Mouse (Mus musculus): ENCODE results near the gene Omg. TPM values are rescaled to one million over a fixed set of nuclear protein-coding genes. Genes with fewer than 3 reads are reported as not detected.

Gene Omg
- polyA plus RNA-seq, 1 experiment, result not detected

GRCm38 (mm10) chr11:79521930-79522329 is 18.0 kb upstream of the Omg start:
- Histone ChIP-seq H3K27ac (ENCODE audit: insufficient read depth, low read depth, low read length) (no peak overlapping the region), H3K4me1 (ENCODE audit: control insufficient read depth, insufficient read depth, low read length) (peaks cover under 1% of the 10 kb centered on the region), H3K4me3 (ENCODE audit: insufficient read depth, low read depth, low read length) (no peak overlapping the region)
- TF ChIP-seq CTCF (IDR thresholded peaks at IDR 0.05; ENCODE audit: insufficient read depth, low read depth, low read length) (no peak), POLR2A (IDR thresholded peaks at IDR 0.05; ENCODE audit: insufficient read depth, low read depth, low read length) (no peak)

- no peak overlapping the region for H3K27ac ChIP-seq (ENCODE audit: insufficient read depth, low read depth, low read length)
- H3K4me3 ChIP-seq (ENCODE audit: insufficient read depth, low read depth, low read length), result no peak overlapping the region
- no peaks in the 10 kb centered on the region for H3K4me1 ChIP-seq (ENCODE audit: control insufficient read depth, insufficient read depth, low read length)
- TF ChIP-seq POLR2A (IDR thresholded peaks at IDR 0.05; ENCODE audit: insufficient read depth, low read depth, low read length) (no peak), CTCF (IDR thresholded peaks at IDR 0.05; ENCODE audit: insufficient read depth, low read depth, low read length) (no peak)
These were observed 16.9 kb upstream of the Omg start for GRCm38 (mm10) chr11:79520772-79521171.

GRCm38 (mm10) chr11:79519878-79520291 is 16.0 kb upstream of the Omg start:
- WGBS, result 39% methylated on average over 1 of the region's 1 CpGs
- TF ChIP-seq POLR2A (IDR thresholded peaks at IDR 0.05; ENCODE audit: insufficient read depth, low read depth, low read length), result no peak
- no peak for TF ChIP-seq CTCF (IDR thresholded peaks at IDR 0.05; ENCODE audit: insufficient read depth, low read depth, low read length)
- Histone ChIP-seq H3K4me1 (ENCODE audit: control insufficient read depth, insufficient read depth, low read length) (no peaks in the 10 kb centered on the region), H3K27ac (ENCODE audit: insufficient read depth, low read depth, low read length) (no peak overlapping the region), H3K4me3 (ENCODE audit: insufficient read depth, low read depth, low read length) (no peak overlapping the region)

- Histone ChIP-seq H3K4me1 (ENCODE audit: control insufficient read depth, insufficient read depth, low read length) (no peaks in the 10 kb centered on the region), H3K4me3 (ENCODE audit: insufficient read depth, low read depth, low read length) (no peak overlapping the region), H3K27ac (ENCODE audit: insufficient read depth, low read depth, low read length) (no peak overlapping the region)
- WGBS, result 85% methylated on average over 6 of the region's 6 CpGs
- TF ChIP-seq CTCF (IDR thresholded peaks at IDR 0.05; ENCODE audit: insufficient read depth, low read depth, low read length), result no peak
- TF ChIP-seq POLR2A (IDR thresholded peaks at IDR 0.05; ENCODE audit: insufficient read depth, low read depth, low read length), result no peak
These were observed 15.4 kb upstream of the Omg start for GRCm38 (mm10) chr11:79519299-79519698.

GRCm38 (mm10) chr11:79515798-79516197 is 11.9 kb upstream of the Omg start:
- Histone ChIP-seq H3K4me3 (ENCODE audit: insufficient read depth, low read depth, low read length) (no peak overlapping the region), H3K4me1 (ENCODE audit: control insufficient read depth, insufficient read depth, low read length) (no peaks in the 10 kb centered on the region), H3K27ac (ENCODE audit: insufficient read depth, low read depth, low read length) (no peak overlapping the region)
- 99% methylated on average over 2 of the region's 2 CpGs for WGBS
- no peak for TF ChIP-seq POLR2A (IDR thresholded peaks at IDR 0.05; ENCODE audit: insufficient read depth, low read depth, low read length)

- WGBS, result 70% methylated on average over 6 of the region's 6 CpGs
- Histone ChIP-seq H3K27ac (ENCODE audit: insufficient read depth, low read depth, low read length) (no peak overlapping the region), H3K4me1 (ENCODE audit: control insufficient read depth, insufficient read depth, low read length) (no peaks in the 10 kb centered on the region), H3K4me3 (ENCODE audit: insufficient read depth, low read depth, low read length) (no peak overlapping the region)
- TF ChIP-seq CTCF (IDR thresholded peaks at IDR 0.05; ENCODE audit: insufficient read depth, low read depth, low read length) (no peak), POLR2A (IDR thresholded peaks at IDR 0.05; ENCODE audit: insufficient read depth, low read depth, low read length) (no peak)
These were observed 11.4 kb upstream of the Omg start for GRCm38 (mm10) chr11:79515331-79515730.

GRCm38 (mm10) chr11:79511970-79512369 is 8.1 kb upstream of the Omg start:
- 94% methylated on average over 3 of the region's 3 CpGs for WGBS
- H3K4me1 ChIP-seq (ENCODE audit: control insufficient read depth, insufficient read depth, low read length), result no peaks in the 10 kb centered on the region
- H3K4me3 ChIP-seq (ENCODE audit: insufficient read depth, low read depth, low read length), result no peak overlapping the region
- no peak overlapping the region for H3K27ac ChIP-seq (ENCODE audit: insufficient read depth, low read depth, low read length)
- TF ChIP-seq CTCF (IDR thresholded peaks at IDR 0.05; ENCODE audit: insufficient read depth, low read depth, low read length) (no peak), POLR2A (IDR thresholded peaks at IDR 0.05; ENCODE audit: insufficient read depth, low read depth, low read length) (no peak)

- H3K4me3 ChIP-seq (ENCODE audit: insufficient read depth, low read depth, low read length), result no peak overlapping the region
- 0 out of 2 replicates have a peak overlapping the region, but pooled peaks have one; percentile 45 for H3K27ac ChIP-seq (ENCODE audit: insufficient read depth, low read depth, low read length)
- WGBS, result 38% methylated on average over 7 of the region's 7 CpGs
- no peak for TF ChIP-seq CTCF (IDR thresholded peaks at IDR 0.05; ENCODE audit: insufficient read depth, low read depth, low read length)
- no peak for TF ChIP-seq POLR2A (IDR thresholded peaks at IDR 0.05; ENCODE audit: insufficient read depth, low read depth, low read length)
- peaks cover 3% of the 10 kb centered on the region; the same call in 1 of the 2 replicates for H3K4me1 ChIP-seq (ENCODE audit: control insufficient read depth, insufficient read depth, low read length)
These were observed 622 bp upstream of the Omg start for GRCm38 (mm10) chr11:79504506-79504905.

- TF ChIP-seq CTCF (IDR thresholded peaks at IDR 0.05; ENCODE audit: insufficient read depth, low read depth, low read length) (no peak), POLR2A (IDR thresholded peaks at IDR 0.05; ENCODE audit: insufficient read depth, low read depth, low read length) (no peak)
- 19% methylated on average over 2 of the region's 2 CpGs for WGBS
- Histone ChIP-seq H3K4me3 (ENCODE audit: insufficient read depth, low read depth, low read length) (no peak overlapping the region), H3K27ac (ENCODE audit: insufficient read depth, low read depth, low read length) (peak overlapping the region; percentile 54), H3K4me1 (ENCODE audit: control insufficient read depth, insufficient read depth, low read length) (peaks cover 3% of the 10 kb centered on the region; the same call in 1 of the 2 replicates)
These were observed 967 bp downstream of the Omg start for GRCm38 (mm10) chr11:79502917-79503316.

Measured in olfactory bulb, adult 2 months (tissue).